Mouse (Mus musculus) kidney, adult 2 months (tissue): Measurements from ENCODE around the gene Gli3. TPM values are rescaled to one million over a fixed set of nuclear protein-coding genes. Genes with fewer than 3 reads are reported as not detected.

Experiments
- DNase-seq: peaks from one replicate; pipeline ENCODE4 v3.0.0; 2021
- H3K27ac ChIP-seq: fragments of 200-500 bp; 2 replicates; pipeline ENCODE4 v1.5.1; 2012; ENCODE audit warnings: low read depth, low read length, control low read depth, inconsistent platforms; ENCODE audit not compliant: insufficient read depth
- H3K27me3 ChIP-seq: fragments of 200-500 bp; replicated peaks from 2 replicates; pipeline ENCODE4 v1.6.1; 2012; ENCODE audit warnings: mild to moderate bottlenecking, moderate library complexity, low read length, inconsistent platforms; ENCODE audit not compliant: control insufficient read depth, insufficient read depth
- H3K36me3 ChIP-seq: fragments of 200-500 bp; 2 replicates; pipeline ENCODE4 v1.6.1; 2012; ENCODE audit warnings: mild to moderate bottlenecking, moderate library complexity, low read length, inconsistent platforms; ENCODE audit not compliant: control insufficient read depth, insufficient read depth
- H3K4me1 ChIP-seq: fragments of 200-500 bp; 2 replicates; pipeline ENCODE4 v1.6.1; 2011; ENCODE audit warnings: low read length; ENCODE audit not compliant: control insufficient read depth, insufficient read depth
- H3K4me3 ChIP-seq: fragments of 200-500 bp; 2 replicates; pipeline ENCODE4 v1.5.1; 2011; ENCODE audit warnings: mild to moderate bottlenecking, low read depth, low read length, control low read depth; ENCODE audit not compliant: insufficient read depth
- CTCF ChIP-seq: fragments of 200-500 bp; conservative IDR thresholded peaks from 2 replicates; pipeline ENCODE4 v1.5.1; 2011; ENCODE audit warnings: low read depth, mild to moderate bottlenecking, control low read depth, low read length, moderate library complexity, mixed read lengths; ENCODE audit not compliant: insufficient read depth, insufficient read length
- POLR2A ChIP-seq: fragments of 200-500 bp; IDR thresholded peaks from one replicate; pipeline ENCODE4 v1.6.1; 2011; ENCODE audit warnings: low read depth, low read length, control low read depth
- WGBS: fragments of 180-500 bp; shearing (Covaris S2); methylation state at CpG from one replicate; pipeline ENCODE4 v1.1.7; 2018; 5-methylcytosine and 5-hydroxymethylcytosine counted together
- polyA plus RNA-seq: library from polyadenylated mRNA; depleted of rRNA; stranded (reverse); fragments of >200 nt; gene quantifications from 2 replicates; pipeline ENCODE4 v1.2.3, GENCODE M21; 2012

The Gli3 gene
- polyA plus RNA-seq, 1 experiment: 0.99 TPM

DNA sequence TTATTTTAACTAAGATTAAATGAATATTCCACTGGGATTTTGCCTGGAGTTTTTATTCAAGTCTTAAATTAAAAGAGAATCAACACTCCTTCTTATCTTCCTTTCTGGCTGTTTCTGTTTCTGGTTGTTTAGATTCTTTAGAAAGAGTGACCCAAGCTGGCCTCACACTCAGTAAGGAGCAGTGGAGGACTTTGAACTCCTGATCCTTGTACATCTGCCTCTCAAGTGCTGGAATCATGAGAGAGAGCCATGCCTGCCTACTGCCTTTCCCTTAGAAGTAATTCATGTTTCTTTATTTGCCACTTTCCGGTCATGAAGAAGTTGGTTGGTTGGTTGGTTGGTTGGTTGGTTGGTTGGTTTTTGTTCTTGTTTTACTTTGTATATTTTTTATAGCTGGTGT lies 218.5 kb downstream of the Gli3 start:
- Histone ChIP-seq H3K27ac (no peak overlapping the region), H3K36me3 (no peaks in the 10 kb centered on the region), H3K4me3 (no peak overlapping the region), H3K4me1 (no peaks in the 10 kb centered on the region), H3K27me3 (no peaks in the 10 kb centered on the region)
- no peak for TF ChIP-seq POLR2A
- no peak for TF ChIP-seq CTCF
- DNase-seq: peak; percentile 9
- WGBS: 84% methylated on average over 1 of the region's 1 CpGs

DNA sequence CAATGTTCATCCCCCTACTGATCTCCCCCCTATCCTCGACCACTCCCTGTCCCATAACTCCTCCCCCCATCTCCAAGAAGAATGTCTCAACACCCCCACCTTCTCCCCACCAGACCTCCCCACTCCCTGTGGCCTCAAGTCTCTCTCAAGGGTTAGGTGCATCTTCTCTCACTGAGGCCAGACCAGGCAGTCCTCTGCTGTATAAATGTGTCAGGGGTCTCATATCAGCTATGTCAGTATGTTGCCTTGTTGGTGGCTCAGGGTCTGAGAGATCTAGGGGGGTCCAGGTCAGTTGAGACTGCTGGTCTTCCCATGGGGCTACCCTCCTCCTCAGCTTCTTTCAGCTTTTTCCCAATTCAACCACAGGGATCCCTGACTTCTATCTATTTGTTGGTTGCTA lies 220.0 kb downstream of the Gli3 start:
- H3K27me3 ChIP-seq: no peaks in the 10 kb centered on the region
- 61% methylated on average over 1 of the region's 1 CpGs for WGBS
- TF ChIP-seq CTCF (no peak), POLR2A (no peak)
- no peak overlapping the region for H3K27ac ChIP-seq
- H3K4me3 ChIP-seq: no peak overlapping the region
- DNase-seq: no peak
- H3K4me1 ChIP-seq: no peaks in the 10 kb centered on the region
- H3K36me3 ChIP-seq: no peaks in the 10 kb centered on the region

DNA sequence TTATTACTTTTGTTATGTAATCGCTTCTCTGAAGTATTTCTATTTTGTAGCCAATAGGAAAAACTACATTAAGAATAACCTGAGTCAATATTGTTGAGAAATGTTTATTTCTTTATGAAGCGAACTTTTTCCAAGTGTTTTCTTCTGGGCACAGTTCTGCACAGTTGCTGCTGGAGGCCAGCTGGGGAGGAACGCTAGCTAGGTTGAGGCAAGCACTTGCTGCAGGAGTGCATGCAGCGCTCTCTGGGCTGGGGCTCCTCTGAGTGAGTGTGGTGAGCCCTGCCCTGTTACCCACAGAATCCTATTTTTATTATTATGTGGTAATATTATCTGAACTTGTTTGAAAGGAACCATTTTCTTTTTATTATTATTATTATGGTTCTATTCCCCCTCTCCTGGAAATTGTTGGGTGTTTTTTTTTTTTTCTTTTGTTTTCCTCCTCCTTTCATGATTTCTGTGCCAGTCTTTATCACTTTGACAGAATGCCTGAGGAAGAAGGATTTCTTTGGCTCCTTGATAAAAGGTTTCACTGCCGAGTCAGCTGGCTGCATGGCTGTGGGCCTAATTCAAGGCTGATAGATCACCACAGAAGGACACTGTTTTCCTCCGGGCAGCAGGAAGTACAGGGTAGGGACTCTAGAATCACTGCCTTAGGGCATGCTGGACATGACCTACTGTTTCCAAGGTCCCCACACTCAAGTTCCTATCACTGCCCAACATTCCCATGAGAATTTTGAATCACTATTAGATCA lies 225.2 kb downstream of the Gli3 start:
- no peak overlapping the region for H3K27ac ChIP-seq
- no peaks in the 10 kb centered on the region for H3K4me1 ChIP-seq
- no peak for TF ChIP-seq CTCF
- no peak for TF ChIP-seq POLR2A
- no peaks in the 10 kb centered on the region for H3K36me3 ChIP-seq
- H3K27me3 ChIP-seq: no peaks in the 10 kb centered on the region
- 87% methylated on average over 6 of the region's 6 CpGs for WGBS
- DNase-seq: no peak
- no peak overlapping the region for H3K4me3 ChIP-seq

DNA sequence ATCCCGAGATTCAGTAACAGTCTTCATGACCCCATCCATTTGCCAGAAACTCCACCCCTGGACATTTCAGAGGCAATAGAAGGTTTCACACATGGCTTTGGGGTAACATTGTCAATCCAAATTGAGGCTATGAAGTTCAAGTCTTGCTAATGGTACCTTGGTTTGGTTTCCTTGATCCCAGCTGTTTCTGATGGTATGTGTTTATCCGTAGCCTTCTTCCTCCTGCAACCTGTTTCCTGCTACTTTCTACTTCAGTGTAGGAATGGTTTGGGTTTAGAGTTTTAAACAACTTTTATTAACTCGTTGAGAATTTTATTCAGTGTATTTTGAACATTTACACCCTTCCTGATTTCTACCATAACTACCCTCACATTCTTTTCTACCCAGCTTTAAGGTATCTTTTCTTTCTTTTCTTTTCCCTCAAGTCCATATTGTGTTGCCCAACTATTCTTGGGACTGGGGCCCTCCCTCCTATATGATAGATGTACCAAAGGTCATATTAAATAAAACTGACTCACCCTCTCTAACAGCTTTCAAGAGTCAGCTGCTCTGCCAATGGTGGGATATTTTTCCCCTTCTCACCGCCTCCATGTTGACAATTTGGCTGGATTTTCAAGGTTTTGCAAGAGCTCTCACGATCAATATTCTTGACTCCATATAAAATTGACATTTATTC lies 225.9 kb downstream of the Gli3 start:
- 89% methylated on average over 5 of the region's 5 CpGs for WGBS
- no peaks in the 10 kb centered on the region for H3K27me3 ChIP-seq

DNA sequence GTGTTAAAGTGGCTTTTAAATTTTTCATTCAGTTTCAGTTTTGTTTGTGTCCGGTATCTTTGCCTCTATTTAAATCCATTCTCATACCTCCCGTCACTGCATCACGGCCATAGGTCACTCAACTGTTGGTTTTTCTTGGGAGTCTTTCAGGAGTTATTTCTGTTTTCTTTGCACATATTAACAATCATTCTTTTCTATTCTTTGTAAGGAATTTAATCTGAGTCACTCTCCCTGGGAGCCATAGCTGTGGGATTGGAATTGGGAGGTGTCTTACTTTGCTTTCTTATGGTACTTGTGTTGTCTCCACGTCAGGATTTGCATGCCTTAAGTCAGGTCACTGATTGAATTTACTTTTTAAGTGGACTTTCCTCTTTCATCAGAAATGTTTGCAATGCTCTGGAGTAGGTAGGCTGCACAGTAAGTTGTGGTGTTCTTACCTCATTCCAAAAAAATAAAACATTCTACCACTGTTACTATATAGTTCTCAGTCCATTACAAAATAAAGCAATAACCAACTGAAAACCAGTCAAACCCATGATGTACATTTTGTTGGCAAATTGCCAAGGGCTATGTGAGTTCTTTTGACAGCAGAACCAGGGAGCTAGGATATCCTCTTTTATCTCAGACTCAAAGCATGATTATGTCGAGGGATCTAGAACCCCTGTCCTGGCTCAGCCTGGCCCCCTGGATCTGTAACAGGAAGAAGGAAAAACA lies 228.9 kb downstream of the Gli3 start:
- H3K4me3 ChIP-seq: no peak overlapping the region
- TF ChIP-seq CTCF (no peak), POLR2A (no peak)
- H3K4me1 ChIP-seq: no peaks in the 10 kb centered on the region
- WGBS: 66% methylated on average over 5 of the region's 5 CpGs
- no peaks in the 10 kb centered on the region for H3K36me3 ChIP-seq
- no peaks in the 10 kb centered on the region for H3K27me3 ChIP-seq
- no peak for DNase-seq
- H3K27ac ChIP-seq: no peak overlapping the region

More for the DNA sequence above, 225.9 kb downstream of the Gli3 start:
- Histone ChIP-seq H3K4me3 (no peak overlapping the region), H3K4me1 (no peaks in the 10 kb centered on the region), H3K36me3 (no peaks in the 10 kb centered on the region), H3K27ac (no peak overlapping the region)
- no peak for DNase-seq
- no peak for TF ChIP-seq POLR2A
- no peak for TF ChIP-seq CTCF

DNA sequence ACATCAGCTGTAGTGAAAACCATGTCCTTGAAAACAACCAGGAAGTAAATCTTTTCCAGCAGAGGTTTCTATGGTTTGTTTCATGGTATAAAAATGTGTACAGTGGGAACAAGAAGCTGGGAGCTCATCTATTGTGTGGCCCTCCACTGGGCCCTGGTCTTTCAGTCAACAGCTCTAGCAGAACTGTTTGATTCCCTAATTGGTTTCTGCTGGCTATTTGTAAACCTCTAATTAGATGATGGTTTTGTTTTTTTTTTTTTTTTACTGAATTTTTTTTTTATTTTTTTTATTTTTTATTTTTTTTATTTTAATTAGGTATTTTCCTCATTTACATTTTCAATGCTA lies 229.4 kb downstream of the Gli3 start:
- no peak for TF ChIP-seq CTCF
- Histone ChIP-seq H3K36me3 (no peaks in the 10 kb centered on the region), H3K4me3 (no peak overlapping the region), H3K27ac (no peak overlapping the region), H3K4me1 (no peaks in the 10 kb centered on the region), H3K27me3 (no peaks in the 10 kb centered on the region)
- DNase-seq: no peak

DNA sequence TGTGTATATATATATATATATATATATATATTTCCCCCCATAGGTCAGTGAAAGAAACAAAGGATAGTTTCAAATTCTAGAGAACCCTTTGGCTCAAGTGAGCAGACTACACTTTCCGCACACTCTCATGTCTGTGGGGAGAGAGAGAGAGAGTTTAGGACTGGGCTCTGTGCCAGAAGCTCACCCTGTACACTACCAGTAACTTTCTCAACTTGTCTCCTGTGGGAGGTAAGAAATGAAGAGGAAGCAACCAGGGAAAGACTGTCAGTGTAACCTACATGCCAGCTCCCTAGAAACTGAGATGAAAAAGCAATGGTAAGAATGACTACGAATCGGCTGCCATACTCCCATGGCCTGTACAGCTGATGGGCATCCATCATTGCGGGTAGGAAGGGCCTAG lies 235.2 kb downstream of the Gli3 start:
- TF ChIP-seq CTCF (no peak), POLR2A (no peak)
- DNase-seq: no peak
- Histone ChIP-seq H3K27ac (no peak overlapping the region), H3K27me3 (no peaks in the 10 kb centered on the region), H3K4me3 (no peak overlapping the region), H3K4me1 (no peaks in the 10 kb centered on the region), H3K36me3 (no peaks in the 10 kb centered on the region)
- WGBS: 91% methylated on average over 4 of the region's 4 CpGs
